Mouse (Mus musculus) lung, postnatal 4 days (tissue): Measurements from ENCODE around the gene Ankrd49.

Experiments used
- DNase-seq, 2 experiments: peaks; one replicate each; pipeline ENCODE4 v3.0.0; 2021

Ankrd49 gene

GRCm38 (mm10) chr9:14740151-14740924 lies 44.3 kb downstream of the Ankrd49 start, which contains the start of gene Piwil4:
Gene Piwil4, minus strand, starts transcription at chr9:14740733.
- DNase-seq = no peak

GRCm38 (mm10) chr9:14739498-14740150 lies 45.0 kb downstream of the Ankrd49 start:
- no peak for DNase-seq

- DNase-seq = peak; percentile 29 to 53
These were observed 53.6 kb downstream of the Ankrd49 start for GRCm38 (mm10) chr9:14730941-14731541.
